Mouse (Mus musculus) midbrain, postnatal 0 days (tissue): ENCODE measurements around the gene Nup153. TPM values are rescaled to one million over a fixed set of nuclear protein-coding genes. Genes with fewer than 3 reads are reported as not detected.

Experiments used
- ATAC-seq: fragments of 200-750 bp; cut with Nextera tagmentation; 2 replicates; pipeline ENCODE4 v1.8.0; 2017; ENCODE audit warnings: moderate number of reproducible peaks, mild to moderate bottlenecking, moderate TSS enrichment, moderate library complexity; ENCODE audit not compliant: low FRiP score
- DNase-seq: peaks from one replicate; pipeline ENCODE4 v3.0.0-alpha.2; 2015; ENCODE audit warnings: low spot score
- H3K27ac ChIP-seq: fragments of 300-500 bp; sonication (generic); 2 replicates; pipeline ENCODE4 v1.5.1; 2014; ENCODE audit warnings: low read depth, mild to moderate bottlenecking, low read length, mixed read lengths
- H3K27me3 ChIP-seq: fragments of 300-500 bp; sonication (generic); 2 replicates; pipeline ENCODE4 v1.6.1; 2014; ENCODE audit warnings: low read length, control low read depth, mixed read lengths; ENCODE audit not compliant: insufficient read depth
- H3K36me3 ChIP-seq: fragments of 300-500 bp; sonication (generic); 2 replicates; pipeline ENCODE4 v1.6.1; 2014; ENCODE audit warnings: low read length, control low read depth, mixed read lengths; ENCODE audit not compliant: insufficient read depth
- H3K4me1 ChIP-seq: fragments of 300-500 bp; sonication (generic); 2 replicates; pipeline ENCODE4 v1.6.1; 2014; ENCODE audit warnings: mild to moderate bottlenecking, control low read depth, antibody characterized with exemption, low read length, mixed read lengths; ENCODE audit not compliant: insufficient read depth
- H3K4me2 ChIP-seq: fragments of 300-500 bp; sonication (generic); 2 replicates; pipeline ENCODE4 v1.6.1; 2014; ENCODE audit warnings: low read depth, mild to moderate bottlenecking, low read length, mixed read lengths; ENCODE audit not compliant: poor library complexity, severe bottlenecking
- H3K4me3 ChIP-seq: fragments of 300-500 bp; sonication (generic); 2 replicates; pipeline ENCODE4 v1.5.1; 2014; ENCODE audit warnings: low read depth, mild to moderate bottlenecking, low read length, moderate library complexity
- H3K9ac ChIP-seq: fragments of 300-500 bp; sonication (generic); replicated peaks from 2 replicates; pipeline ENCODE4 v1.6.1; 2014; ENCODE audit warnings: mild to moderate bottlenecking, low read length, moderate library complexity, mixed read lengths; ENCODE audit not compliant: poor library complexity, severe bottlenecking
- H3K9me3 ChIP-seq: fragments of 300-500 bp; sonication (generic); 2 replicates; pipeline ENCODE4 v1.6.1; 2016; ENCODE audit warnings: low read length, control low read depth
- CTCF ChIP-seq: IDR thresholded peaks from 2 replicates; pipeline ENCODE4 v1.5.1; 2016; ENCODE audit warnings: antibody characterized with exemption, mild to moderate bottlenecking
- WGBS: fragments of 180-500 bp; shearing (Covaris S2); extraction: QIAGEN DNeasy Blood & Tissue Kit; methylation state at CpG from one replicate; pipeline ENCODE4 v1.1.7; 2014; 5-methylcytosine and 5-hydroxymethylcytosine counted together
- polyA plus RNA-seq: library from polyadenylated mRNA; unstranded; fragments of >200 nt; fragmentation: Nextera tagmentation; extraction: Ambion mirVana; gene quantifications from 2 replicates; pipeline ENCODE4 v1.2.1, GENCODE M21; 2015
- total RNA-seq: library from RNA; depleted of rRNA; stranded (reverse); fragments of >200 nt; gene quantifications from 2 replicates; pipeline ENCODE4 v1.2.3, GENCODE M21; 2014

The Nup153 gene
- total and polyA plus RNA-seq, 2 experiments from 2014 or later, result 11.8 to 61.7 TPM

- no peak overlapping the region for H3K4me3 ChIP-seq
- no peak for TF ChIP-seq CTCF
- WGBS, result 95% methylated on average over 6 of the region's 6 CpGs
- H3K36me3 ChIP-seq, result no peaks in the 10 kb centered on the region
- no peak overlapping the region for H3K9ac ChIP-seq
- H3K27ac ChIP-seq, result no peak overlapping the region
- H3K9me3 ChIP-seq, result 0 out of 2 replicates have a peak, but pooled peaks cover 3% of the 10 kb centered on the region
- DNase-seq (no peak), ATAC-seq (no peak)
- no peaks in the 10 kb centered on the region for H3K4me1 ChIP-seq
- H3K4me2 ChIP-seq, result no peak overlapping the region
- no peaks in the 10 kb centered on the region for H3K27me3 ChIP-seq
Measured at GRCm38 (mm10) chr13:46644175-46644574, 83.6 kb downstream of the Nup153 start.

- no peaks in the 10 kb centered on the region for H3K27me3 ChIP-seq
- H3K9me3 ChIP-seq, result 0 out of 2 replicates have a peak, but pooled peaks cover 3% of the 10 kb centered on the region
- H3K4me1 ChIP-seq, result no peaks in the 10 kb centered on the region
- no peak overlapping the region for H3K9ac ChIP-seq
- no peaks in the 10 kb centered on the region for H3K36me3 ChIP-seq
- DNase-seq (no peak), ATAC-seq (no peak)
- WGBS, result 91% methylated on average over 4 of the region's 4 CpGs
- H3K4me3 ChIP-seq, result no peak overlapping the region
- no peak overlapping the region for H3K4me2 ChIP-seq
- no peak overlapping the region for H3K27ac ChIP-seq
- peak; percentile 51 for TF ChIP-seq CTCF
Measured at GRCm38 (mm10) chr13:46642318-46642717, 85.4 kb downstream of the Nup153 start.

GRCm38 (mm10) chr13:46640608-46641468, 86.9 kb downstream of the Nup153 start:
- no peak overlapping the region for H3K9ac ChIP-seq
- H3K36me3 ChIP-seq, result no peaks in the 10 kb centered on the region
- no peak for ATAC-seq
- no peak overlapping the region for H3K4me2 ChIP-seq
- DNase-seq, result no peak
- no peaks in the 10 kb centered on the region for H3K4me1 ChIP-seq
- no peak overlapping the region for H3K27ac ChIP-seq
- H3K27me3 ChIP-seq, result no peaks in the 10 kb centered on the region
- TF ChIP-seq CTCF, result no peak
- no peak overlapping the region for H3K4me3 ChIP-seq
- WGBS, result 74% methylated on average over 10 of the region's 10 CpGs
- H3K9me3 ChIP-seq, result 0 out of 2 replicates have a peak, but pooled peaks cover 3% of the 10 kb centered on the region

- Histone ChIP-seq H3K9me3 (no peaks in the 10 kb centered on the region), H3K4me2 (no peak overlapping the region), H3K36me3 (no peaks in the 10 kb centered on the region), H3K27ac (peak overlapping the region; percentile 87), H3K9ac (no peak overlapping the region; the same call in 1 of the 2 replicates), H3K4me3 (no peak overlapping the region), H3K27me3 (no peaks in the 10 kb centered on the region), H3K4me1 (no peaks in the 10 kb centered on the region)
- DNase-seq (no peak), ATAC-seq (peak; percentile 64; the same call in 1 of the 2 replicates)
- TF ChIP-seq CTCF, result no peak; the same call in 1 of the 2 replicates
- WGBS, result 20% methylated on average over 6 of the region's 6 CpGs
Measured at GRCm38 (mm10) chr13:46634133-46634488, 93.6 kb downstream of the Nup153 start.

- 9% methylated on average over 18 of the region's 18 CpGs for WGBS
- ATAC-seq, result peak; percentile 86
- no peaks in the 10 kb centered on the region for H3K27me3 ChIP-seq
- H3K4me3 ChIP-seq, result no peak overlapping the region
- peak overlapping the region; percentile 54 for H3K9ac ChIP-seq
- no peaks in the 10 kb centered on the region for H3K4me1 ChIP-seq
- peak; percentile 85 for DNase-seq
- peak overlapping the region; percentile 87 for H3K27ac ChIP-seq
- no peak; the same call in 1 of the 2 replicates for TF ChIP-seq CTCF
- H3K9me3 ChIP-seq, result no peaks in the 10 kb centered on the region
- H3K36me3 ChIP-seq, result no peaks in the 10 kb centered on the region
- H3K4me2 ChIP-seq, result peak overlapping the region; percentile 26; the same call in 1 of the 2 replicates
Measured at GRCm38 (mm10) chr13:46633320-46634132, 94.2 kb downstream of the Nup153 start.
